Mouse (Mus musculus) v-Abl transformed pro-B cells (cell line): ENCODE measurements at regions not wholly inside any gene's neighbourhood (a gene's known extent, or its start where the extent isn't known, plus 50 kb on each side); places are given as distances from the start of the nearest gene placed in this dataset.

Experiments
- in situ Hi-C, 2 experiments: fragments of 400-800 bp; cut with MboI; formaldehyde crosslinking; loops; one replicate each; pipeline ENCODE4 v1.15.1; 2025; ENCODE audit not compliant: unreplicated experiment in 2 of 2

DNA sequence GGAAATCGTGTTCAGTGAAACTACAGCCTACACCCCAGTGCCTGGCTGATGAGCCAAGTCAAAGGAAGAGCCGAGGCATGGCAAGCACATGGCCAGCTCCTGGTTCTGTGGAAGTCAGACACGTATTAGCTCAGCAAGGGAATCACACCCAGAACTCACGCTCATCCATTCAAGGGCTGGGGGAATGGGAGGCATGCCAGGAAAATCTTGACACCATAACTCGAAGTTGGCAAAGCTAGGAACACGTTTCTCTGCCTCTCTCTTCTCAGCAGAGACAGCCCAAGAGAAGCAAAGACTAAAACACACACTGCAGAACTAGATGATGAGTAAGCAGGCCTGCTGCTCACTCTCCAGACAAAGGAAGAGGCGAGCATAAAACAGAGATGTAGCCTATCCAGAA lies 53.5 kb upstream of the Ypel5 start:
- in situ Hi-C loops, result loop anchor here (5.0 to 25.0 kb wide), 7 partner anchors 178 to 1495 kb away; partner anchors contain the start of gene Alk (in 2 of the 2)

- in situ Hi-C loops, result loop anchor here (5.0 to 25.0 kb wide), 7 partner anchors 177 to 1494 kb away; partner anchors contain the start of gene Alk (in 2 of the 2)
These were observed 54.5 kb upstream of the Ypel5 start for GRCm38 (mm10) chr17:72781786-72782185.

DNA sequence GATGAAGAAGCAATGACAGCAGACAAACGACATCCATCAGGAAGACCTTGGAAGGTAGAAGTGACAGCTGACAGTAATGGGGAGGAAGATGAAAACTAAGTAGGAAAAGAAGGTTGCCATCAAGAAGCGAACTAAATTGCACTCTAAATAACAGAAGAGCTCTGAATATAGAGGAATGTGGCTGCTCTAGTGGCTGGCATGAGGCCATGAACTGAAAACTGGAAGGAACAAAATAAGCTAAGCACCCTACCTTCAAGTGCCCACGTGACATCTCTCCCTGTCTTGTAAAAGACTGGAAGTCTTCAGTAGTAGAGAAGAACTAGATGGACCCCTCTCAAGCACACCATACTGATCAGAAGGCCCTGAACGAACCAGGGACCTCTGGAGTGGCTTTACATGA lies 68.0 kb upstream of the Ypel5 start:
- in situ Hi-C loops, result loop anchor here in 1 of 2 experiments (25.0 kb wide), 1 partner anchor 1731 kb away; no protein-coding TSS in a partner anchor

GRCm38 (mm10) chr17:72760937-72761336 lies 75.3 kb upstream of the Ypel5 start:
- in situ Hi-C loops, result loop anchor here in 1 of 2 experiments (25.0 kb wide), 1 partner anchor 1724 kb away; no protein-coding TSS in a partner anchor

GRCm38 (mm10) chr17:72746411-72746810 lies 89.8 kb upstream of the Ypel5 start:
- in situ Hi-C loops, result no loop called here

GRCm38 (mm10) chr17:72733006-72733405 lies 103.2 kb upstream of the Ypel5 start:
- in situ Hi-C loops, result no loop called here

GRCm38 (mm10) chr17:72731691-72732090 lies 104.6 kb upstream of the Ypel5 start:
- in situ Hi-C loops, result no loop called here

GRCm38 (mm10) chr17:72731175-72731574 lies 105.1 kb upstream of the Ypel5 start:
- in situ Hi-C loops, result no loop called here

DNA sequence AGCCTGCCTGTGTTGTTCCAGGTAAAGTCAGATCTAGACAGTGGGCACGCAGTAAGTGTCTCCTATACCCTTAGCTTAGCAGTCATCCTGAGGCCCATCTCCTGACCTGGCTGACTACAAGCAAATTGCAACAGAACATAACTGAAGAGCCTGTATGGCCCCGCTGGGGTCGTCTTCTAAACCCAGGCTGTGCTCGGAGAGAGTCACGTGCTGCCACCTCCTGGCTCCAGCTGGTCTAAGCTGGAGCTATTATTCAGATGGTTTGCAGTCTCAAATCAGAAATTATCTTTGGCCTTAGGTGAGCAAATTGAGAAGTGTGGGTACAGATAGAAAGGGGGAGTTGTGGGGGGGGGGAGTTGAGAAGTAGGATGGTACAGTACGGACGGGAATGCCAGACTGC lies 115.5 kb upstream of the Ypel5 start:
- in situ Hi-C loops, result no loop called here

- in situ Hi-C loops, result no loop called here
These were observed 115.2 kb upstream of the Alk start for GRCm38 (mm10) chr17:72719618-72720017.

GRCm38 (mm10) chr17:72691630-72692029 lies 87.2 kb upstream of the Alk start:
- in situ Hi-C loops, result no loop called here

GRCm38 (mm10) chr17:72689606-72690005 lies 85.2 kb upstream of the Alk start:
- in situ Hi-C loops, result no loop called here

DNA sequence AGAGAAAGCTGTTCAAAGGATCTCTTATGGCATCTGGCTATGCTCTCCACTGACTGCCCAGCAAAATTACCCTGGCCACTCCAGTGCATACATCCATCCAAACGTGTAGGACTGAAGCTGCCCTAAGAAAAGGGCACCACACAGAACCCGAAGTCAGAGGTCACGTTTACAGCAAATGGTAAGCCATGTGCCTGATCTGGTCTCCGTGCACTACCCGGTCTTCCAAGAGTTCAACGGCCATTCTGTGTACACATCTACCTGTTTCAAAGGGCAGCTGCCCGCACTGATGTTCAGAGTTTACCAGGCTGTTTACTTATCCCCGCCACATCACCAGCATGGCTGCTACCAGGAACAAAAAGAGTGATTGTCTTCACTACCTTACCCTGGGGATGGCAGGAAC lies 84.4 kb upstream of the Alk start:
- in situ Hi-C loops, result no loop called here

- in situ Hi-C loops, result no loop called here
These were observed 70.2 kb upstream of the Alk start for GRCm38 (mm10) chr17:72674658-72675057.

DNA sequence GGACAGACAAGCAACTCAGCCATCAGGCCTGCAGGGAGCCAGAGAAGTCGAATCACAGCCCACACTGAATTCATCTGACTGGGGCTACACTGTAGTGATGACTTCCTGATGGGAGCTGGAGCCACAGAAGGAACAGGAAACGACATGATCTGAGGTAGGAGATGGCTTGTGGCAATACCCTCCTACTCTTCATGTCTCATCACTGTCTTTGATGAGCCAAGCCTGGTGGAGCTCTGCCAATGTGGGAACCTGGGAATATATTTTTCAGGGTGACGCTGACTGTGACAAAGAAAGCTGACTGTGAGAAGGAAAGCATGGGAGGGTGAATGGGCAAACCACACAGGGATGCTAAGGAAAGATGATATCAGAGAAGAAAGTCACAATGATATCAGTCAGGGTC lies 67.6 kb upstream of the Alk start:
- in situ Hi-C loops, result no loop called here

GRCm38 (mm10) chr17:72666961-72667360 lies 62.5 kb upstream of the Alk start:
- in situ Hi-C loops, result no loop called here

DNA sequence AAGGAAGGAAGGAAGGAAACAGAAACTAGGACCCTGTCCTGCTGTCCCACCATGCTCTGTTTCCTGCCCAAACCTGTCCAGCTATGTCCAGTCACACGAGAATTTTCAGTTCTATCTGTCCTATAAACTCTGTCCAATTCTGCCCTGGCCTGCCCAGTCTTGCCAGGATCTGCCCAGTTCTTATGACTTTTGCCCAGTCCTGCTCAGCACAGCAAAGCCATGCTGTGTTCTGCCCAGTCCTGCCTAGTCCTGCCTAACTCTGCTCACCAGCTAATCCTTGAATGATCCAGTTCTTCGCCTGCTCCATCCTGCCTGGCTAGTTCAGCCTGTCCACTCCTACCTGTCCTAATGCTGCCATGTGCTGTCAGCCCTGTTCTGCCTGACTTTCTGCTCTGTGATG lies 57.3 kb upstream of the Alk start:
- in situ Hi-C loops, result no loop called here

- in situ Hi-C loops, result no loop called here
These were observed 54.3 kb upstream of the Alk start for GRCm38 (mm10) chr17:72658744-72659143.

- in situ Hi-C loops, result no loop called here
These were observed 53.4 kb upstream of the Alk start for GRCm38 (mm10) chr17:72657826-72658225.
